Mouse (Mus musculus): ENCODE data around the gene Yy1. TPM values are rescaled to one million over a fixed set of nuclear protein-coding genes. Genes with fewer than 3 reads are reported as not detected.

The Yy1 gene
- total RNA-seq (2015; ENCODE audit: low replicate concordance) (15.8 and 29.5 TPM in 2 replicates), total RNA-seq (2017; ENCODE audit: low replicate concordance) (31.0 and 43.9 TPM in 2 replicates)

DNA sequence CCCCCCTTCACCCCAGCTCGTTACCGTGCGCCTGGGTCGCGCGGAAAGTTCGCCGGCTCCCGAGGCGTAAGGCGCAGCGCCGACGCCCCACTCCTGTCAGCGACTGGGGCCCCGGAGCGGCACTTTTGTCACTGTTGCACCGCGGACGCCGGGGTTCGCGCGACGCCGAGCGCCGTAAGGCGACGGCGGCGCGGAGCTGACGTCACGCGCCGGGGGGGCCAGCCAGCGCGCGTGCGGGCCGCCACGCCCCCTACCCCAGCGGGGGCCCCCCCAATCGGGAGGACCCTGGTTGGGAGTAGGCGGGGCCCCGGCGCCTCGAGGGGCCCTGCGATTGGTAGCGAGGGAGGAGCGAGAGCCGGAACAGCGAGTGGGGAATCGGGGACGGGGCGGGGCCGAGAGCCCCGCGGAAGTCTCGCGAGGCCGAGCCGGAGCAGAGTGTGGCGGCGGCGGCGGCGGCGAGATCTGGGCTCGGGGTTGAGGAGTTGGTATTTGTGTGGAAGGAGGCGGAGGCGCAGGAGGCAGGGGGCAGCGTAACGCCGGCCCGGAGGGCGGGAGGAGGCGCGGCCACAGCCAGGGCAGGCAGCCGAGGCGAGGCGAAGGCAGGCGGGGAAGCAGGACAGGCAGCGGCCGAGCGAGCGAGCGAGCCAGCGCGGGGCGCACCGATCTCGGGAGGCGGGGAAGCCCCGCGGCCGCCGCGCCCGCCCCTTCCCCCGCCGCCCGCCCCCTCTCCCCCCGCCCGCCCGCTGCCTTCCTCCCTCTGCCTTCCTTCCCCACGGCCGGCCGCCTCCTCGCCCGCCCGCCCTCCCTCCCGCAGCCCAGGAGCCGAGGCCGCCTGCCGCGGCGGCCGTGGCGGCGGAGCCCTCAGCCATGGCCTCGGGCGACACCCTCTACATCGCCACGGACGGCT, at the start of gene Yy1:
Gene Yy1 (plus strand): TSS at position 428 of the 907 bp plus-strand sequence.
- peak; percentile 86 for ATAC-seq (replicated peaks; ENCODE audit: low FRiP score, poor library complexity, severe bottlenecking)

DNA sequence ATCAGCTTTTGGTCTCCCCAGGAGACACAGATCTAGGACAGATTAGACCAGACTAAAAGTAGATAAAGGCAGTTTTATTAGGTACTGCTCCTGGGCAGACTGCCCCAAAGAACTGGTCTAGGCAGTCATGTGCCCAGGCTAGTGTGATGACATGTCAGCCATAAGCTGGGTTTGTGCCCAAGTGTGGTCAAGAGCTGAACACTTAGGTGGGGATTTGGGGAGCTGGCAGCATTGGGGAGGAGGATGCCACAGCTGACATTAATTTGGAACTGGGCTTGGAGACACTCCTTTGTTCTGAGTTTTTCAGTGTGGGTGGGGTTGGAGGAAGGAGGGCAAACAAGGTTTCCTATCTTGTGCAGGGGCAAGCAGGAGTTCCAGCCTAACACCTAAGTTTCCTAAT, 46.8 kb upstream of the Yy1 start:
- no peak for ATAC-seq (replicated peaks; ENCODE audit: low FRiP score, poor library complexity, severe bottlenecking)

DNA sequence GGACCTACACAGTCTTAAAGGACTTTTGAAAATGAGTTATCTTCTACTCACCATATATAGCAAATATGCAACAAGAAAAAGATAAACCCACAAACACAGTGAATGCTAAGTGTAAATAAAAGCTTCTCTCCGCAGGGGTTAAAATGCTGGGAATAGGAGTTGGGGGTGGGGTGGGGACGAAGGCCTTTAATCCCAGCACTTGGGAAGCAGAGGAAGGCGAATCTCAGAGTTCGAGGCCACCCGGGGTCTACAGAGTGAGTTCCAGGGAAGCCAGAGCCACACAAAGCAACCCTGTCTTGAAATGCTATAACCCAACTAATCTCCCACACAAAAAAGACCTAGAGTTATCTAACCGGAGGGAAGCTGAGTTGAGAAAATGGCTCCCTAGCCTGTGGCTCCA, 43.8 kb upstream of the Yy1 start:
- ATAC-seq (replicated peaks; ENCODE audit: low FRiP score, poor library complexity, severe bottlenecking), result no peak

DNA sequence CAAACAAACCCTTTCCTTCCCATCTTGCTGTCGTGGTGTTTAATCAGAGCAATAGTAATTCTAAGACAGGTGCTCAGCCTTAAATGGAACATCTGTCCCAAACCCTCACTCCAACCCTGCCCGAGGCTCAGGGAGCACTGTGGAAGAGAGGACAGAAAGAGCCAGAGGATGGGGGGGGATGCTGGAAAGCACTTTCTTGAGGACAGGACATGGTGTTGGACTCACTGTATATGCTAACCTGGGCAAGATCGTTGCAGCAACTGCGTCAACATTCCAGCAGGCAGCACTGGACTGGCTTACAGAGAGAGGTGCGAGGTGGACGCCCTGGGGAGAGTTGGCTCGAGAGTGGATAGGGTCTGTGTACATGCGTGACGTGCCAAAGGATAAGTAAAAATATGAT, 43.3 kb upstream of the Yy1 start:
- no peak for ATAC-seq (replicated peaks; ENCODE audit: low FRiP score, poor library complexity, severe bottlenecking)

DNA sequence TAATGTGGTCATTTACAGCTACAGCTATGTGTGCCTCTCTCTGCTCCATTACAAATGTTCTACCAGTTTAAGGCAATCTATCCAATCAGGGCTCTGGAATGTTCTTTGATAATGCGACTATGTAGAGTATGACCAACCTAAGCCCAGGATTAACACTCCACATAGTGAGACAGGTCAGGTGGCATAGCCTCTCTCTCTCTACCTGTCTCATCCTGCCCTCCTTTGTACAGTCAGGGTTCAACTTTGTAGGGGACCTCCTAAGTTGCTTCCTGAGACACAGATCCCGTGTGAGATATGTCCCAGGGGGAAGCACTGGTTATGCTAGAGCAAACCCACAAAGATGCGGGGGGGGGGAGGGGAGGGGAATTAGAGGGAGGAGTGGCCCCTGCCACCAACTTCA, 42.5 kb upstream of the Yy1 start:
- ATAC-seq (replicated peaks; ENCODE audit: low FRiP score, poor library complexity, severe bottlenecking), result no peak

DNA sequence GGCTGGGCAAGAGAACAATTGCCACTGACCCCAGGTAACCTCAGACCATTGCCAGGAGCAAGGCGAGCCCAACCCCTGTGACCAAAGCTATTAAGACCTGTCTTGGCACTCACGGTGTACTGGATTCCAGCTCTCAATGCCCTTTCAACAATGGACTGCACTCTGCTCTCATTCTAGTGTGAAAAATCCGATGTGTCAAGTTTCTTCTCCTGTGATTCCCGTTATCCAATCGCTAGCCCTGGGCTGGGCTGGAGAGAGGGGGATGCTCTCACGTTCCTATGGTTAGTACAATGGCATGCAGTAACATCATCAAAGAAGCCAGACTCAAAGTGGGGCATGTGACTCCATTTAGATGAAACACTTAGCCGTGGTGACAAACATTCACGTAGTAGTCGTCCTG, 41.0 kb upstream of the Yy1 start:
- no peak for ATAC-seq (replicated peaks; ENCODE audit: low FRiP score, poor library complexity, severe bottlenecking)

DNA sequence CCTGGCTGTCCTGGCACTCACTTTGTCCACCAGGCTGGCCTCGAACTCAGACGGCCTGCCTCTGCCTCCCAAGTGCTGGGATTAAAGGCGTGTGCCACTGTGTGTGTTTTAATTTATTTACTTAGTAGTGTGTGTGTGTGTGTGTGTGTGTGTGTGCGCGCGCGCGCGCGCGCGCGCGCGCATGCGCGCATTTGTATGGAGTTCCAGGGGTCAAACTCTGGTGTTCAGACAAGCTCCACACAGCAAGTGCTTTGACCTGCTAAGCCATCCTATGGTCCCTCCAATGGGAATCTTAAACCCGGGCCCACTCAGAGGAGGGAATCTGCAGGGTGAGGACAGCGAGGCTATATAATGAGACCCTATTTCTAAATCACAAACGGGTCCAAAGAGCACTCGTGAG, 37.6 kb upstream of the Yy1 start:
- ATAC-seq (replicated peaks; ENCODE audit: low FRiP score, poor library complexity, severe bottlenecking), result no peak

DNA sequence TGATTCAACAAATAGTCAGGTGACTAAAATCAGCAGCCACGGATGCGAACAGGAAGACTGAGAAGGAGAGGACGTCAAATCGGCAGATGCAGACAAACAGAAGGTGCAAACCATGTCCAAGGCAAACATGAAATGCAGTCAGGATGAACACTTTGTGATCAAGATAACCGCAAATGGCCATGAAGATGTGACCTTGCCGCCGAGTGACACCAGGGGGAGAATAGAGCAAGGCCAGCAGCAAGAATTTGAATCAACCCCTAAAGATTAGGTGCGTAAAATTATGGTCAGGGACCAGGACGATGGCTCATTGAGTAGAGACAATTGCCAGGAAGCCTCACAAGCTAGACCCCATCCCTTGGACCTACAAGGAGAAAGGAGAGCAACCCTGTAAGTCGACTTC, 36.2 kb upstream of the Yy1 start:
- no peak for ATAC-seq (replicated peaks; ENCODE audit: low FRiP score, poor library complexity, severe bottlenecking)

DNA sequence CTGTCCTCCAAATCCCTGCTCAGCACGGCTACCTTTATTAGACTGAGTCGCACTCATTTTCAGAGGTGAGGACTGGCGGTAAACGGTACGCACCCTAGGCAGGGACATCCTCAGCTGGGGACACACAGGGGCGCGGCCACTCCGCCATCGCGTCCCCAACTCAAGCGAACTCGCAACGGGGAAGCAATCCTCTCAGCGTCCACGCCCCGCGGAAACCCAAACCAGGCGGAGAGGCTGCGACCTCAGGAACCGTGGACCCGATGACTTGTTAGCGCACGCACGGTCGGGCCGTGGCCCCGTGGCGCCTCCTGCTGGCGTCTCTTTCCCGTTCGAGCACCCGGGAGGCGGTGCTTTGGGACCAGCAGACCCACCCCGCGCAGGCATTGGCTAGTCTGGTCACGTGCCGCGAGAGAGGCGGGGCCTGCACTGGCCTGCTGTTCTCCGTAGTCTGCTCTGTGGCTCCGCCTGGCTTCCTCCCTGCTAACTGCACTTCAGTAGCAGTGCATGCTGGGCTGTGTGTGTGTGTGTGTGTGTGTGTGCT, 35.0 kb upstream of the Yy1 start:
- peak; percentile 98 for ATAC-seq (replicated peaks; ENCODE audit: low FRiP score, poor library complexity, severe bottlenecking)

DNA sequence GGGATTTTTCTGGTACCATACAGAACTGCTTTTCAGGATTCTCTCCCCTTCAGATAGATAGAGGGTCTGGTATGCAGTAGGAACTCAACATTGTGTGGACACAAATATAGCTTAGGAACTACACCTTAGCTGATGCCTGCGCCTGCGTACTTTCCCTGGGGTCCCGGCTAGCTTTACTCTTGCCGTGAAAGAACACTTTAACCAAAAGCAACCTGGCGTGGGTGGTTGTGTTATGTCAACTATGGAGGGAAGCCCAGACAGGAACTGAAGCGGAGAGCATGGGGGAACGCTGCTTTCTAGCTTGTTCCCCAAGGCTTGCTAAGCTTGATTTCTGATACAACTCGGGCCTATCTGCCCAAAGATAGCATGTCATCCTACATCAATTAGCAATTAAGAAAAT, 34.5 kb upstream of the Yy1 start:
- ATAC-seq (replicated peaks; ENCODE audit: low FRiP score, poor library complexity, severe bottlenecking), result no peak

DNA sequence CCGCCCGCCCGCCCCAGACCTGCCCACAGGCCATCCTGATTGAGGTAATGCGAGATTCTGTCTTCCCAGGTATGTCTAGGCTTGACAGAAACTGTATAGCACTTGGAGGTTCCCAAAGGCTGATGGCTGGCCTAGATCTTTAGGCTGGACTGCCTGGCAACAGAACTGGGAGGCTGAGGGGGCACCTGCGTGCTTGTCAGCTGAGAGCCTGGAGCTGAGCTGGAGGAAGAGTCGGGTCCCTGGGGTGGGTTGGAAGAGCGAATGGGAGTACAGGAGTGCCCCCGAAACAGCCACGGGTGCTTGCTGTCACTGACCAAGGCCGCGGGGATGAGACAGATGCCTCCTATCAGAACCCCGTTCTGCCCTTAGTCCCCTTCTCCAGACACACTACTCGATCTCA, 34.1 kb upstream of the Yy1 start:
- no peak for ATAC-seq (replicated peaks; ENCODE audit: low FRiP score, poor library complexity, severe bottlenecking)

DNA sequence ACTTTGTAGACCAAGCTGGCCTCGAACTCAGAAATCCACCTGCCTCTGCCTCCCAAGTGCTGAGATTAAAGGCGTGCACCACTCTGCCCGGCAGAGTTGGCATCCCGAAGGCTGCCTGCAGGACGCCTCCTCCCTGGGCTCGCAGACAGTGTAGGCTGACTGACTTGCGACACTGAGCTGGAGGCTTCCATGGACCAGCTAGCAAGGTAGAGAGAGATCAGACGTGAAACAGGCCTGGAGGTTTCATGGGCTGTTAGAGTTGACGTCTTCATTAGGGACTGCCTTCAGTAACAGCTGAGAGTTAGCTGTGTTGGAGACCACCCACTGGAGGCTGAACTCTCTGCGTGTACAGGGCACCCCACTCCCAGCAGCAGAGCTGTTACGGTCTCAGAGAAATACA, 33.5 kb upstream of the Yy1 start:
- ATAC-seq (replicated peaks; ENCODE audit: low FRiP score, poor library complexity, severe bottlenecking), result no peak

DNA sequence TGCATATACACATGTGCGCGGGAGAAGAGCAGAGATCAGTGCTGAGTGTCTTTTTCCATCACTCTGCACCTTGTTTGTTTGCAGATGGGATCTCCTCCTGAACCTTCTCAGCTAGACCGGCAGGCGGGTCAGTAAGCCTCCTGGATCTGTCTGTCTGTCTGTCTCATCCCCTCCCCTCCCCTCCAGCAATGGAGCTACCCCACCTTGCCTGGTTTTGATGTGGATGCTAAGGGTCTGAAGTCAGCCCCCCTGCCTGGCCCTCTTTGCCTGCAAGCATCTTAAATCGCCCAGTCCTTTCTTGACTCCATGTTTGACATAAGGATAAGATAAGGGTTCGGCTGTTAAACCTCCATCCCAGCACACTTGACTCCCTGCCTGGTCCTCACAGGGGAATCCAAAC, 32.8 kb upstream of the Yy1 start:
- no peak for ATAC-seq (replicated peaks; ENCODE audit: low FRiP score, poor library complexity, severe bottlenecking)

DNA sequence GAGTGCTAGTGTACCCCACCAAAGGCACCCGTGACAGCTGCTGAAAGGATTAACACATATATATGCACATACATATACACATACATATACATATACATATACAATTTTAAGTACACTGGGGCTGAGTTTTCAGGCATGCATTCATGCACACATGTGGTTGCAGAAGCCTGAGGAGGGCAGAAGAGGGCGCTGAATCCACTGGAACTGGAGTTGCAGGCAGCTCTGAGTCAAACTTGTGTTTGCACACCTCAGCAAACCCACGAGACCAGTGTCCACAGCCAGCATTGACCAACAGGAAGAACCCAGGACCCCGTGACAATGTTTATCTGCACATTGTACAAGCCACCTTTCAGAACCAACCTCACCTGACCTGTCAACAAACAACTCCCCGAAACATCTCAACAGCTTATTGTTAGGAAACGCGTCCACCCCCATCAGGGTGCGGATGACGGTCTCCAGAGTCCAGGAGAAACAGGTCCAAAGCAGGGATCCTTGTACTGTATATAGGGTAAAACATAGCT, 32.2 kb upstream of the Yy1 start:
- no peak for ATAC-seq (replicated peaks; ENCODE audit: low FRiP score, poor library complexity, severe bottlenecking)

DNA sequence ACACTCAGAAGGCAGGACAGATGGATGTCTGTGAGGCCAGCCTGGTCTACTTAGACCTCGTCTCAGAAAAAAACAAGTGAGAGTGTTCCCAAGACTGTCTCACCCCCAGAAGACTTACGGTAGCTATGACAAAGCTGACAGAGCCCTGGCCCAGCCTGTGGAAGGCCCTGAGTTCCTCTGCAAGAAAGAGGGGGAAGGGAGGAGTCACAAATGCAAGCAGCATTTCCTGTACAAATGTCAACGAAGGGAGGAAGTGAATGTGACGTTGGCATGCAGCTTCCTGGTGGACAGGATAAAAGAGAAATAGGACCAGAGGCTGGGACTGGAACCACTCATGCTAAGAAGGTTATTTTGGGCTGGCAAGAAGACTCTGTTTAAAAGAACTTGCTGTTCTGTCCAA, 31.6 kb upstream of the Yy1 start:
- ATAC-seq (replicated peaks; ENCODE audit: low FRiP score, poor library complexity, severe bottlenecking), result no peak

DNA sequence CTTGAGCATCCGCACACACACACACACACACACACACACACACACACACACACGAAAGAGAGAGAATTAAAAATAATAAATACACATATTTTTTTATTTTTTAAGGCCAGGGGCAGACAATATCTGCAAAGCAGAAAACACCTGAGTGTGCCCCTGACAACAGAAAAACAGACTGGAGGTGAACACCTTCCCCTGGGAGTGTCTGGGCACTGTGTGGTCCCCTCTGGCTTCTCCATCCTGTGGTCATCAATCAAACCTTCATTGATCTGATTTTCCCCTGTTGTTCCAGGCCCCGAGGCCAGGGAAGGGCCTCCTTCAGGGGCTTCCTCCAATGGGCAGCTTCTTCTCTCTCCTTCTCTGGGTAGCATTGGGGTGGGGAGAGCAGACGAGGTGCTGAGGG, 31.1 kb upstream of the Yy1 start:
- no peak for ATAC-seq (replicated peaks; ENCODE audit: low FRiP score, poor library complexity, severe bottlenecking)

DNA sequence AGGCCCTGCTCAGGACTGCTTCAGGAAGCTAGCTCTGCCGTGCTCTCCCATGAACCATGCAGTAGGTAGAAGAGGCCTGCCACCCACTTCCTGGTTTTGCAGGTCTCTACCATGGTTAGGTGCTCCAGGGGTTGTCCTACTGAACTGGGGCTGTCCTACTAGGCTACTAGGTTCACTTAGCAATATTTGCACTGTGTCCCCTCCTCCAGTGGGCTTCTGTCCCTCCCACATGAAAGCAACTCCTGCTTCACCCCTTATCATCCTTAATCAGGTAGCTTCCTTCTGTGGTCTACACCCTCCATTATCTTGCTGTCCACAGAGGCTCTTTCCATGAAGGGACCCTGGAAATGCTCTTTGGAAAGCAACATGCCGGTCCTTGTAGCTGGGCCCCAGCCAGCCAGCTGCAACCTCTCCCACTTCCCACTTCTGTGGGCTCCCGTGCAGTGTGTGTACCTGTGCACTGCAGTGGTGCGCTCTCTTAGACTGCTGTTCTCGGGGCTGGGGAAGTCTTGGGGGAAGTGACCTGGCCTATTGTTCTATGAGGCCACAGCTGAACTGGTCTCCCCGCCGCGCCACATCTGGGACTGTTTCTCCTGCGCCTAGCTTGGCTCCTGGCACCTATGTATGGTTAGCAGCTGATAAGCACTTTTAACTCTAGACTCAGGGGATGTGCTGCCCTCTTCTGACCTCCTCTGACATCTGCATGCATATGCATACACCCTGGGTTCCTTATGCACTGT, 29.5 kb upstream of the Yy1 start:
- ATAC-seq (replicated peaks; ENCODE audit: low FRiP score, poor library complexity, severe bottlenecking), result peak; percentile 94

DNA sequence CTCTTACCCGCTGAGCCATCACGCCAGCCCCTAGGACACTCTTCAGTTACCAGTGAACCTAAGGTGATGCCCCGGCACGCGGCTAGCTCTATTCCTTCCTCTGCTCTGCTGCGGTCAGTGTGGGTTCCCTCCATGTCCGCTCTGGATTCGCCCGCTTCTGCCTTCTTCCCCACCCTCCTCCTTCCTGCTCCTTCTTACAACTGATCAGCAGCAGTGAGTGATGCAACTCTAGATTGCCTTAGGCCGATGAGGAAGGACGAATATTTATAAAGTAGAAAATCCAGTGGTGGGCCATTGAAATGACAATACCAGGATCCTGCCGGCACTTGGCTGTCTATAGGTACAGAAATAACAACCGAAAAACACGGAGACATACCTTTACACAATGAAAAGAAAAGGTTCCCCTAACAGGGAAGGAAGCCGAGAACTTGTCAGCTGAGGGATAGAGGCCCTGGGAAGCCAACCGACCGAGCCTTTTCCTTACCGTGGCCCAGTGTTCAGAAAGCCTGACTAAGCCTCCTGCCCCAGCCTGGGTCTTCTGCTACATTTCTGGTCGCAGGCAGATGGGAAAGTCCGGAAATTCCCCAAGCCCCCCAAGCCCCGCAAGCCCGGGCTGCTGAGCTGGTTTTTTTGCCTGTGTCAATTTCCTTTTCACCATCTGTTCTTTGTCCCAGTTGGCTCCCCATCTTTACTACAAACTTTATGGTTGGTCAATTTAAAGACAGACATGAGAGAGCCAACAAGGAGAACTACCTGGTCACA, 27.7 kb upstream of the Yy1 start:
- ATAC-seq (replicated peaks; ENCODE audit: low FRiP score, poor library complexity, severe bottlenecking), result no peak

DNA sequence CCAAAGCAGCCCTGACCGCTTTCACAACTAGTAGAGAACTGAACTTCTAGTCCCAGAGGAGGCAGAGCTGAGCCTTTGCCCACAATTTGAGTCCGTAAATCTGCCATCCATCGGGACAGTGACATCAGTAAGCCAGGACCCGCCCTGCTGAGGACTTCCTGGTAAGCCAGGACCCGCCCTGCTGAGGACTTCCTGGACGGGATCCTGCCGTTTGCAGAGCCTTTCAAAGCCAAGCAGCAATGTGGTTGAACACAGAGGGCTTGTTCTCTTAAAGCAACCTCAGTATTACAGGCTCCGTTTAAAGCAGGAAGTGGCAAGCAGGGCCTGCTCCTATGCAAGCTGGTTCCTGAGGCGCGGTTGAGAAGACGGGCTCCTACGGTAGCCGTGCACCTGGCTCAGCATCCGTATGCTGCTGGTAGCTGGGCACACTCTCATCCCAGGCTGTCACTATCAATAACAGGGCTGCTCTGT, 27.0 kb upstream of the Yy1 start:
- peak; percentile 67 for ATAC-seq (replicated peaks; ENCODE audit: low FRiP score, poor library complexity, severe bottlenecking)

DNA sequence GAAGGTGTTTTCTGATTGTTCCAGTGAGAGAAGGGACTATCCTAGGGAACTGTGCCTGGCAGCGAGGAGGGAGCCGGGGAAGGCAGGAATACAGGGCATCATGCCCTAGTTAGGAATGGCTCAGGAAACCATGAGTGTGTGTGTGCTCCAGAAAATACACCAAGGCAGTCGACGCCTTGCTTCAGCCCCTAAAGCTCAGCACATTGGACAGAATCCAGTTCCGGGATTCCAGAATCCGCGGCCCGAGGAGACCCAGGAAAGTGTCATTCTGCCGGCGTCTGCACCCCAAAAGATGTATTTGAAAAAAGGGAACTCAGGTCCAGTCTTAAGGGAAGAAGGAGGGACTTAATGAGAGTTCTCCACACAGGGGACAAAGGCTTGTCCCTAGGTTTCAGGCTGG, 26.5 kb upstream of the Yy1 start:
- no peak for ATAC-seq (replicated peaks; ENCODE audit: low FRiP score, poor library complexity, severe bottlenecking)
